Mouse (Mus musculus) liver, embryonic 16.5 days (tissue): ENCODE measurements at regions not wholly inside any gene's neighbourhood (a gene's known extent, or its start where the extent isn't known, plus 50 kb on each side); places are given as distances from the start of the nearest gene placed in this dataset.
"Not testable (repeated sequence)": the region's sequence is repeated elsewhere in the genome, so short reads cannot be mapped to it uniquely, and the experiment has no call there.

ENCODE experiments used
- ATAC-seq: fragments of 200-750 bp; cut with Nextera tagmentation; 2 replicates; pipeline ENCODE4 v1.8.0; 2017; ENCODE audit warnings: low read depth, mild to moderate bottlenecking, moderate number of reproducible peaks, moderate library complexity
- H3K27ac ChIP-seq: fragments of 300-500 bp; sonication (generic); 2 replicates; pipeline ENCODE4 v1.5.1; 2014; ENCODE audit warnings: mild to moderate bottlenecking, low read length
- H3K27me3 ChIP-seq: fragments of 300-500 bp; sonication (generic); 2 replicates; pipeline ENCODE4 v1.6.1; 2014; ENCODE audit warnings: low read depth, low read length, mixed read lengths; ENCODE audit not compliant: control insufficient read depth, insufficient read depth
- H3K36me3 ChIP-seq: fragments of 300-500 bp; sonication (generic); 2 replicates; pipeline ENCODE4 v1.6.1; 2014; ENCODE audit warnings: mild to moderate bottlenecking; ENCODE audit not compliant: control insufficient read depth, insufficient read depth
- H3K4me1 ChIP-seq: fragments of 300-500 bp; sonication (generic); 2 replicates; pipeline ENCODE4 v1.6.1; 2014; ENCODE audit warnings: low read depth, low read length, mixed read lengths; ENCODE audit not compliant: control insufficient read depth
- H3K4me2 ChIP-seq: fragments of 300-500 bp; sonication (generic); 2 replicates; pipeline ENCODE4 v1.6.1; 2014; ENCODE audit warnings: low read depth, low read length, mixed read lengths
- H3K4me3 ChIP-seq: fragments of 300-500 bp; sonication (generic); 2 replicates; pipeline ENCODE4 v1.5.1; 2014; ENCODE audit warnings: low read depth, mild to moderate bottlenecking, low read length
- H3K9ac ChIP-seq: fragments of 300-500 bp; sonication (generic); 2 replicates; pipeline ENCODE4 v1.6.1; 2014; ENCODE audit warnings: low read depth, low read length
- H3K9me3 ChIP-seq: fragments of 300-500 bp; sonication (generic); replicated peaks from 2 replicates; pipeline ENCODE4 v1.6.1; 2016; ENCODE audit warnings: low read length; ENCODE audit not compliant: control insufficient read depth
- whole genome bisulfite sequencing: fragments of 180-500 bp; shearing (Covaris S2); extraction: QIAGEN DNeasy Blood & Tissue Kit; methylation state at CpG from one replicate; pipeline ENCODE4 v1.1.7; 2014; ENCODE audit not compliant: insufficient replicate concordance; 5-methylcytosine and 5-hydroxymethylcytosine counted together

GRCm38 (mm10) chr17:4546579-4546978 is 447.6 kb upstream of the Arid1b start:
- H3K9ac ChIP-seq: no peak overlapping the region
- no peak overlapping the region for H3K27ac ChIP-seq
- WGBS: 60% methylated on average over 2 of the region's 2 CpGs
- no peaks in the 10 kb centered on the region for H3K4me1 ChIP-seq
- no peaks in the 10 kb centered on the region for H3K27me3 ChIP-seq
- no peak overlapping the region for H3K4me2 ChIP-seq
- ATAC-seq: no peak
- H3K9me3 ChIP-seq: no peaks in the 10 kb centered on the region
- H3K4me3 ChIP-seq: no peak overlapping the region
- no peaks in the 10 kb centered on the region for H3K36me3 ChIP-seq

DNA sequence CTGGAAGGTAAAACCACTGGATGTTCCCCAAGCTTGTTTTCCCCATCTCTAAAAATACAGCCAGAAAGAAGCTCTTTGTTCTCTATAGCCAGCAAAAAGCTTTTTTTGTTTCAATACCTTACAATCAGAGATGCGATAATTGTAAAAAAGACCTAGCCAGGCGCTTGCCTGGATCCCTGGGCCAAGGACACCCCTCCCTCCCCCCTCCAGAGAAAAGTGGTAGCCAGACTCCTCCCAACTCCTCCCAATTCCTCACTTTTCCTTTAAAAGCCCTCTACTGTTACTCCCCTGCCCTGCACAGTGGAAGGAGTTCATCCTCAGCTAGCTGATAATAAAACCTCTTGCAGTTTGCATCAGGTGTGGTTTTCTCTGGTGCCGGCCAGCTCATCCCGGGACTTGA is 441.1 kb upstream of the Arid1b start:
- H3K4me3 ChIP-seq, ATAC-seq: not testable (repeated sequence)

DNA sequence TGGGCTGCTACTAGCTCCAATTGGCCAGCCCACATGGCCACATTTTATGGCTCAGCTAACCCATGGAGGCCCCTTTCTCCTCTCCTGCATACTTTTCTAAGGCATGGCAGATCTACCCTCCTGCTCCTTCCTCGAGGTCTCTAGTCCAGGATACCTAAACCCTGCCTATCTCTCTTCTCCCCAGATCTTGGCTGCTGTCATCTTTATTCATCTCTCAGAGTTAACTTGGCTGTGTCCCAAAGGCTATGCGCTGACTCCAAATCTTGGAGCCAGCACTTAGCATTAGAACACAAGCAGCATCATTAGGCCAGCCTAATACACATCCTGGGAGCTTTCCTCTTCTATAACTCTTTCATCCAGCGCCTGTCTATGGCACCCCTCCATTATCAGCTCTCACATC is 430.5 kb upstream of the Arid1b start:
- no peak for ATAC-seq
- H3K4me2 ChIP-seq: no peak overlapping the region
- H3K36me3 ChIP-seq: no peaks in the 10 kb centered on the region
- no peaks in the 10 kb centered on the region for H3K4me1 ChIP-seq
- 55% methylated on average over 3 of the region's 3 CpGs for WGBS
- H3K4me3 ChIP-seq: no peak overlapping the region
- no peak overlapping the region for H3K9ac ChIP-seq
- H3K9me3 ChIP-seq: no peaks in the 10 kb centered on the region
- H3K27ac ChIP-seq: no peak overlapping the region
- H3K27me3 ChIP-seq: no peaks in the 10 kb centered on the region

More for the DNA sequence above, 441.1 kb upstream of the Arid1b start:
- not testable (repeated sequence) for H3K27me3 ChIP-seq, H3K9me3 ChIP-seq, H3K4me2 ChIP-seq, H3K36me3 ChIP-seq, H3K9ac ChIP-seq, H3K4me1 ChIP-seq, H3K27ac ChIP-seq
- 78% methylated on average over 4 of the region's 4 CpGs for WGBS

DNA sequence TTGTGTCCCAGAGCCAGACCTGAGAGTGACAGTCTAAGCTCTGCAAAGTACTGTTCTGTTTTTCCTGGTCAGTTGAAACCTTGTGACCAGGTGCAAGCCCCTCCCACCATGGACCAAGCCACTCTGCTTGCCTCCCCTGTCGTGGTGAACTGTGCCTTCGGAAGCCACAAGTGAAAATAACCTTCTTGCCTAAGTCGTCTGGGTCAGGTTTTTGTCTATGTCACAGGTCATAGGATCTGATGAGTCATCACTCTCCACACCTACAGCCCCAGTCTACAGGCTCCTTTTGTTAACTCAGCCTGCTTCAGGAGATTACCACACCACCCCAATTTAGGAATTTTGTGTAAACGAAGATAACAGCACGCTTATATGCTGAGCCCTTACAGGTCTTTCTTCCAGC is 417.2 kb upstream of the Arid1b start:
- Histone ChIP-seq H3K4me2 (no peak overlapping the region), H3K27me3 (no peaks in the 10 kb centered on the region), H3K4me3 (no peak overlapping the region), H3K9ac (no peak overlapping the region), H3K4me1 (no peaks in the 10 kb centered on the region), H3K9me3 (no peaks in the 10 kb centered on the region), H3K36me3 (no peaks in the 10 kb centered on the region), H3K27ac (no peak overlapping the region)
- WGBS: 28% methylated on average over 5 of the region's 5 CpGs
- no peak for ATAC-seq

DNA sequence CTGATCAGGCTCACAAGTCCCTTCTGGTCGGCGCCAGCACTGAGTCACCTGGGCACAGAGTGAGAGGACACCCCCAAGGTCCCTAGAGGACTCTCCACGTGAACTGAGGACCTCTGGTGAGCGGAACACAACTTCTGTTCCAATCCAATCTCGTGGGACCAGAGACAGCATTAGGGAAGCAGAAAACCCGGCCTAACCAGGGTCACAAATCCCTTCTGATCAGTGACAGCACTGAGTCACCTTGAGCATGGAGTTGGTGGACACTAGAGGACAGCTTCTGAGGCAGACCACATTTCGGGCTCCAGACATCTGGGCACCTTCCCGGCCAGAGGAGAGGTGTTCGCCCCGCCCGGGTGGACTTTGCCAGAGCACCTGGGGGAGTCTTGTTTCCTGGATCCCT is 412.3 kb upstream of the Arid1b start:
- Histone ChIP-seq H3K9ac (no peak overlapping the region), H3K4me3 (no peak overlapping the region), H3K36me3 (no peaks in the 10 kb centered on the region), H3K4me1 (no peaks in the 10 kb centered on the region), H3K27ac (no peak overlapping the region), H3K27me3 (no peaks in the 10 kb centered on the region), H3K9me3 (no peaks in the 10 kb centered on the region), H3K4me2 (no peak overlapping the region)
- 55% methylated on average over 11 of the region's 11 CpGs for WGBS
- ATAC-seq: no peak

GRCm38 (mm10) chr17:4610481-4610880 is 383.7 kb upstream of the Arid1b start:
- H3K4me3 ChIP-seq: no peak overlapping the region
- H3K9ac ChIP-seq: no peak overlapping the region
- H3K4me1 ChIP-seq: no peaks in the 10 kb centered on the region
- 60% methylated on average over 8 of the region's 8 CpGs for WGBS
- H3K36me3 ChIP-seq: no peaks in the 10 kb centered on the region
- H3K27me3 ChIP-seq: no peaks in the 10 kb centered on the region
- ATAC-seq: no peak
- no peak overlapping the region for H3K27ac ChIP-seq
- no peak overlapping the region for H3K4me2 ChIP-seq
- H3K9me3 ChIP-seq: no peaks in the 10 kb centered on the region

GRCm38 (mm10) chr17:4610993-4611392 is 383.1 kb upstream of the Arid1b start:
- no peak overlapping the region for H3K27ac ChIP-seq
- no peak overlapping the region for H3K4me2 ChIP-seq
- no peak overlapping the region for H3K4me3 ChIP-seq
- no peak for ATAC-seq
- no peaks in the 10 kb centered on the region for H3K4me1 ChIP-seq
- no peaks in the 10 kb centered on the region for H3K9me3 ChIP-seq
- no peaks in the 10 kb centered on the region for H3K27me3 ChIP-seq
- 78% methylated on average over 5 of the region's 5 CpGs for WGBS
- no peak overlapping the region for H3K9ac ChIP-seq
- H3K36me3 ChIP-seq: no peaks in the 10 kb centered on the region

GRCm38 (mm10) chr17:4611711-4612110 is 382.4 kb upstream of the Arid1b start:
- Histone ChIP-seq H3K27ac (no peak overlapping the region), H3K4me3 (no peak overlapping the region), H3K36me3 (no peaks in the 10 kb centered on the region), H3K4me1 (no peaks in the 10 kb centered on the region), H3K9me3 (no peaks in the 10 kb centered on the region), H3K4me2 (no peak overlapping the region), H3K9ac (no peak overlapping the region), H3K27me3 (no peaks in the 10 kb centered on the region)
- WGBS: 56% methylated on average over 2 of the region's 2 CpGs
- no peak for ATAC-seq

DNA sequence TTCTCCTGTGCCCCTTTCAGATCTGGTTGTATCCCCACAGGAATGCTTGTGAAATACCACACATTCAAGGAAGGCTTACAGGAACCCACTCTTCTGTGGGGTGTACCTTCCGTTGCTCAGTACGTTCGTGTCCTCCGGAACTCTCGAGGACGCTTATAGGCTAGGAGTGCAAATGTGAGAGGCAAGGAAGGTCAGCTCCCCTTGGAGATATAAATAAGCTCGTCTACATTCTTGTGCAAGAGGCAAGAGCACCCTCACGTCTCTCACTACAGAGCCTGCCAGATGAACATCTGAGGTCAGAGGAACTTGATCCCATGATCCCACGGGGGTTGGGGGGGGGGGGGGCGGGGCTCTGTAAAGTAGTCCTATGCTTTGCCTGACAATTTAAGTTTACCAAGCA is 382.0 kb upstream of the Arid1b start:
- no peak overlapping the region for H3K4me3 ChIP-seq
- WGBS: 55% methylated on average over 10 of the region's 10 CpGs
- H3K4me2 ChIP-seq: no peak overlapping the region
- no peaks in the 10 kb centered on the region for H3K9me3 ChIP-seq
- ATAC-seq: no peak
- no peaks in the 10 kb centered on the region for H3K4me1 ChIP-seq
- no peaks in the 10 kb centered on the region for H3K36me3 ChIP-seq
- no peaks in the 10 kb centered on the region for H3K27me3 ChIP-seq
- H3K9ac ChIP-seq: no peak overlapping the region
- no peak overlapping the region for H3K27ac ChIP-seq

GRCm38 (mm10) chr17:4612741-4613140 is 381.4 kb upstream of the Arid1b start:
- no peak overlapping the region for H3K9ac ChIP-seq
- no peaks in the 10 kb centered on the region for H3K36me3 ChIP-seq
- no peak overlapping the region for H3K27ac ChIP-seq
- H3K4me1 ChIP-seq: no peaks in the 10 kb centered on the region
- H3K4me2 ChIP-seq: no peak overlapping the region
- no peak for ATAC-seq
- H3K27me3 ChIP-seq: no peaks in the 10 kb centered on the region
- H3K9me3 ChIP-seq: no peaks in the 10 kb centered on the region
- 77% methylated on average over 7 of the region's 7 CpGs for WGBS
- H3K4me3 ChIP-seq: no peak overlapping the region
